Mouse (Mus musculus) kidney, embryonic 15.5 days (tissue): Measurements from ENCODE around the gene Anp32a. TPM values are rescaled to one million over a fixed set of nuclear protein-coding genes. Genes with fewer than 3 reads are reported as not detected.

Source experiments
- ATAC-seq: fragments of 200-750 bp; cut with Nextera tagmentation; replicated peaks from 2 replicates; pipeline ENCODE4 v1.8.0; 2017; ENCODE audit warnings: moderate TSS enrichment; ENCODE audit not compliant: low FRiP score
- H3K27ac ChIP-seq: fragments of 300-500 bp; sonication (generic); 2 replicates; pipeline ENCODE4 v1.5.1; 2015; ENCODE audit warnings: mild to moderate bottlenecking, inconsistent platforms
- H3K27me3 ChIP-seq: fragments of 300-500 bp; sonication (generic); 2 replicates; pipeline ENCODE4 v1.6.1; 2015; ENCODE audit warnings: inconsistent platforms
- H3K36me3 ChIP-seq: fragments of 300-500 bp; sonication (generic); 2 replicates; pipeline ENCODE4 v1.6.1; 2015; ENCODE audit warnings: inconsistent platforms
- H3K4me1 ChIP-seq: fragments of 300-500 bp; sonication (generic); 2 replicates; pipeline ENCODE4 v1.6.1; 2015; ENCODE audit warnings: inconsistent platforms
- H3K4me2 ChIP-seq: fragments of 300-500 bp; sonication (generic); 2 replicates; pipeline ENCODE4 v1.6.1; 2015; ENCODE audit warnings: moderate library complexity, mild to moderate bottlenecking, inconsistent platforms
- H3K4me3 ChIP-seq: fragments of 300-500 bp; sonication (generic); replicated peaks from 2 replicates; pipeline ENCODE4 v1.5.1; 2015; ENCODE audit warnings: mild to moderate bottlenecking, inconsistent platforms
- H3K9ac ChIP-seq: fragments of 300-500 bp; sonication (generic); 2 replicates; pipeline ENCODE4 v1.6.1; 2015; ENCODE audit warnings: mild to moderate bottlenecking, inconsistent platforms
- H3K9me3 ChIP-seq: fragments of 300-500 bp; sonication (generic); replicated peaks from 2 replicates; pipeline ENCODE4 v1.6.1; 2016; ENCODE audit warnings: inconsistent platforms
- WGBS: fragments of 180-500 bp; shearing (Covaris S2); methylation state at CpG from one replicate; pipeline ENCODE4 v1.1.7; 2015; ENCODE audit warnings: mixed read lengths; 5-methylcytosine and 5-hydroxymethylcytosine counted together
- polyA plus RNA-seq: library from polyadenylated mRNA; unstranded; fragments of >200 nt; fragmentation: Nextera tagmentation; extraction: Ambion mirVana; gene quantifications from 2 replicates; pipeline ENCODE4 v1.2.1, GENCODE M21; 2015

The Anp32a gene
- polyA plus RNA-seq: 217 and 225 TPM in 2 replicates

- H3K9ac ChIP-seq: peak within 1 kb of the TSS; percentile 97
- peak; percentile 89 for ATAC-seq
- WGBS: under 1% methylated on average over 34 of the region's 34 CpGs
- H3K4me3 ChIP-seq: peak within 1 kb of the TSS; percentile 85
- H3K9me3 ChIP-seq: no peaks in the 10 kb centered on the region
- H3K27me3 ChIP-seq: no peaks in the 10 kb centered on the region
- H3K36me3 ChIP-seq: no peaks in the 10 kb centered on the region
- H3K27ac ChIP-seq: peak within 1 kb of the TSS; percentile 100
- peak within 1 kb of the TSS; percentile 84 for H3K4me2 ChIP-seq
- H3K4me1 ChIP-seq: peaks cover 25% of the 10 kb centered on the region
Measured at GRCm38 (mm10) chr9:62341123-62341486, at the start of gene Anp32a. TSS of gene Anp32a (plus strand) at chr9:62341293.

GRCm38 (mm10) chr9:62295006-62295698 is 45.9 kb upstream of the Anp32a start:
- H3K4me3 ChIP-seq: no peak overlapping the region
- H3K36me3 ChIP-seq: no peaks in the 10 kb centered on the region
- ATAC-seq: no peak
- H3K4me1 ChIP-seq: no peaks in the 10 kb centered on the region
- H3K27ac ChIP-seq: no peak overlapping the region
- WGBS: 27% methylated on average over 7 of the region's 7 CpGs
- H3K9me3 ChIP-seq: no peaks in the 10 kb centered on the region
- H3K9ac ChIP-seq: no peak overlapping the region
- H3K27me3 ChIP-seq: no peaks in the 10 kb centered on the region
- no peak overlapping the region for H3K4me2 ChIP-seq

GRCm38 (mm10) chr9:62296891-62297290 is 44.2 kb upstream of the Anp32a start:
- H3K27ac ChIP-seq: no peak overlapping the region
- no peaks in the 10 kb centered on the region for H3K36me3 ChIP-seq
- H3K27me3 ChIP-seq: no peaks in the 10 kb centered on the region
- ATAC-seq: no peak
- no peaks in the 10 kb centered on the region for H3K4me1 ChIP-seq
- WGBS: 76% methylated on average over 1 of the region's 1 CpGs
- H3K9ac ChIP-seq: no peak overlapping the region
- no peaks in the 10 kb centered on the region for H3K9me3 ChIP-seq
- no peak overlapping the region for H3K4me2 ChIP-seq
- H3K4me3 ChIP-seq: no peak overlapping the region

GRCm38 (mm10) chr9:62315556-62315955 is 25.5 kb upstream of the Anp32a start:
- no peak overlapping the region for H3K27ac ChIP-seq
- no peaks in the 10 kb centered on the region for H3K9me3 ChIP-seq
- ATAC-seq: no peak
- no peak overlapping the region for H3K9ac ChIP-seq
- H3K4me1 ChIP-seq: 0 out of 2 replicates have a peak, but pooled peaks cover 2% of the 10 kb centered on the region
- no peak overlapping the region for H3K4me2 ChIP-seq
- H3K4me3 ChIP-seq: no peak overlapping the region
- H3K27me3 ChIP-seq: no peaks in the 10 kb centered on the region
- WGBS: 84% methylated on average over 6 of the region's 6 CpGs
- H3K36me3 ChIP-seq: no peaks in the 10 kb centered on the region

- Histone ChIP-seq H3K36me3 (no peaks in the 10 kb centered on the region), H3K27me3 (no peaks in the 10 kb centered on the region), H3K9ac (no peak overlapping the region), H3K4me2 (no peak overlapping the region), H3K4me1 (0 out of 2 replicates have a peak, but pooled peaks cover 2% of the 10 kb centered on the region), H3K4me3 (no peak overlapping the region), H3K9me3 (no peaks in the 10 kb centered on the region), H3K27ac (no peak overlapping the region)
- 75% methylated on average over 4 of the region's 4 CpGs for WGBS
- ATAC-seq: no peak
Measured at GRCm38 (mm10) chr9:62318729-62319128, 22.4 kb upstream of the Anp32a start.

- no peaks in the 10 kb centered on the region for H3K36me3 ChIP-seq
- no peaks in the 10 kb centered on the region for H3K9me3 ChIP-seq
Measured at GRCm38 (mm10) chr9:62323816-62324215, 17.3 kb upstream of the Anp32a start.

GRCm38 (mm10) chr9:62325965-62326364 is 15.1 kb upstream of the Anp32a start:
- H3K27me3 ChIP-seq: no peaks in the 10 kb centered on the region
- 73% methylated on average over 3 of the region's 3 CpGs for WGBS
- no peak for ATAC-seq
- H3K4me1 ChIP-seq: no peaks in the 10 kb centered on the region
- no peak overlapping the region for H3K4me2 ChIP-seq
- H3K36me3 ChIP-seq: no peaks in the 10 kb centered on the region
- H3K27ac ChIP-seq: no peak overlapping the region
- no peak overlapping the region for H3K4me3 ChIP-seq
- H3K9ac ChIP-seq: no peak overlapping the region
- H3K9me3 ChIP-seq: no peaks in the 10 kb centered on the region

More at GRCm38 (mm10) chr9:62323816-62324215, 17.3 kb upstream of the Anp32a start:
- no peaks in the 10 kb centered on the region for H3K27me3 ChIP-seq
- no peak overlapping the region for H3K27ac ChIP-seq
- H3K4me3 ChIP-seq: no peak overlapping the region
- no peak for ATAC-seq
- H3K4me1 ChIP-seq: no peaks in the 10 kb centered on the region
- WGBS: 73% methylated on average over 1 of the region's 1 CpGs
- no peak overlapping the region for H3K4me2 ChIP-seq
- no peak overlapping the region for H3K9ac ChIP-seq

- H3K4me3 ChIP-seq: no peak overlapping the region
- H3K4me2 ChIP-seq: no peak overlapping the region
- H3K4me1 ChIP-seq: 0 out of 2 replicates have a peak, but pooled peaks cover 8% of the 10 kb centered on the region
- H3K36me3 ChIP-seq: no peaks in the 10 kb centered on the region
- H3K27ac ChIP-seq: no peak overlapping the region
- H3K9me3 ChIP-seq: no peaks in the 10 kb centered on the region
- no peak for ATAC-seq
- no peaks in the 10 kb centered on the region for H3K27me3 ChIP-seq
- H3K9ac ChIP-seq: no peak overlapping the region
- 90% methylated on average over 9 of the region's 9 CpGs for WGBS
Measured at GRCm38 (mm10) chr9:62334298-62334825, 6.7 kb upstream of the Anp32a start.

- Histone ChIP-seq H3K27ac (no peak overlapping the region), H3K9me3 (no peaks in the 10 kb centered on the region), H3K36me3 (no peaks in the 10 kb centered on the region), H3K9ac (no peak overlapping the region), H3K4me3 (no peak overlapping the region), H3K4me2 (no peak overlapping the region), H3K27me3 (no peaks in the 10 kb centered on the region), H3K4me1 (peaks cover 12% of the 10 kb centered on the region; the same call in 1 of the 2 replicates)
- no peak for ATAC-seq
- 48% methylated on average over 12 of the region's 12 CpGs for WGBS
Measured at GRCm38 (mm10) chr9:62335396-62335795, 5.7 kb upstream of the Anp32a start.

- H3K36me3 ChIP-seq: no peaks in the 10 kb centered on the region
- H3K27ac ChIP-seq: peak overlapping the region; percentile 45
- no peaks in the 10 kb centered on the region for H3K9me3 ChIP-seq
- no peaks in the 10 kb centered on the region for H3K27me3 ChIP-seq
- no peak overlapping the region for H3K9ac ChIP-seq
- WGBS: 71% methylated on average over 4 of the region's 4 CpGs
- no peak overlapping the region for H3K4me3 ChIP-seq
- H3K4me1 ChIP-seq: peaks cover 12% of the 10 kb centered on the region; the same call in 1 of the 2 replicates
- ATAC-seq: no peak
- H3K4me2 ChIP-seq: no peak overlapping the region
Measured at GRCm38 (mm10) chr9:62337924-62338635, 3.0 kb upstream of the Anp32a start.

- Histone ChIP-seq H3K36me3 (no peaks in the 10 kb centered on the region), H3K27ac (peak overlapping the region; percentile 45), H3K9ac (no peak overlapping the region), H3K4me1 (peaks cover 12% of the 10 kb centered on the region; the same call in 1 of the 2 replicates), H3K4me3 (no peak overlapping the region), H3K4me2 (no peak overlapping the region), H3K9me3 (no peaks in the 10 kb centered on the region), H3K27me3 (no peaks in the 10 kb centered on the region)
- ATAC-seq: no peak
- 89% methylated on average over 9 of the region's 9 CpGs for WGBS
Measured at GRCm38 (mm10) chr9:62338636-62339191, 2.4 kb upstream of the Anp32a start.
